Mouse (Mus musculus) brain, embryonic 18.5 days (tissue): ENCODE measurements around the gene Sf1.

Experiments used
- DNase-seq: peaks from one replicate; pipeline ENCODE4 v3.0.0-alpha.2; 2012; ENCODE audit warnings: low read depth, low spot score

Gene Sf1

DNA sequence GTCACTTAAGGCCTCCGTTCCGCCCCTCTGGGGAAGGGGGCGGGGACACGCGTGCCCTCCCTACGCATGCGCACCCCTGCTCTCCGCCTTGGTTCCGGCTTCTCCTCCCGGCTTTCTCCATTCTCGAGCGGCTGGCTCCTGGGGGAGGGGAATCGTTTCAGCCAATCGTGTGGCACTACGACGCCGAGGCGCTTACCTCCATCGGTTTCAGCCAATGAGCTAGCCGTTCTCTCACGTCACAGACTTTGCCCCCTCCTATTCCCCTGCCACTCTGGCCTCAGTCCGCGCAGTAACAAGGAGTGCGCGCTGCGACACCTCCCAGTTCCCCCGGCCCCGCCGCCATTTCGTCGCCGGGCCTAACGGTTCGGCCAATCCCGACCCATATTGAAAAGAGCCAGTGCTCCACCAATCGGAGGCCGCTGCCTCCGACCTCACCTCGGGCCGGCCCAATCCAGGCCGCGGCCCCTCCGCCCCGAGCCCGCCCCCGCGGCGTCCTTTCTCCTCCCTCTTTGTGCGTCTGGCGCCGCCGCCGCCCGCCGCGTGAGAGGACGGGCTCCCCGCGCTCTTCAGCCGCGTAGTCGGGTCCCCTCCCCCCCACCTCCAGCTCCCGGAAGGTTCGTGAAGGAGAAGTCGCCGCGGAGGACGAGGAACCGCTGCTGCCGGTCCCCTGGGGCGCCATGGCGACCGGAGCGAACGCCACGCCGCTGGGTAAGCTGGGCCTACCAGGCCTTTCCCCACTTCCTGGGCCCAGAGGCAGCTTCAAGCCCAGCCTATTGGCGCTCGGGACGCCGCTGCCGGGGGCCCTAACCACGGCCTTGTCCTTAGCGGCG is at the start of gene Sf1:
Gene Sf1 (plus strand): TSS at position 280 of the 830 bp plus-strand sequence.
- DNase-seq = peak; percentile 100

DNA sequence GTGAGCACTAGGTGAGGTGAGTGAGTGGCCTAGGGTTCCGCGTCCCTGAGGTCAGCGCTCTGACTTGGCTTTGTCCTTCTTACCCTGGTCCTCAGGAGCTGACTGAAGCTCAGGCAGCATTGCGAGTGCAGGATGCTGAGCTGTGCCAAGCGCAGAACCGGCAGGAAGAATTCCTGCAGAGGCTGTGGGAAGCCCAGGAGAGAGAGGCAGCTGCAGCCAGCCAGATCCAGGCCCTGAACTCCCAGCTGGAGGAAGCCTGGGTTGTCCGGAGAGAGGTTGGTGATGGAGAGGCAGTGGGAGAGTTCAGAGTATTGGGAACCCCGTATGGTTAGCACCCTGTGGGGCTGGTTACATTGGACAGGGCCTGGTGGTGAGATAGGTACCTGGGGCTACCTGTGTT is 49.7 kb upstream of the Sf1 start:
- no peak for DNase-seq

DNA sequence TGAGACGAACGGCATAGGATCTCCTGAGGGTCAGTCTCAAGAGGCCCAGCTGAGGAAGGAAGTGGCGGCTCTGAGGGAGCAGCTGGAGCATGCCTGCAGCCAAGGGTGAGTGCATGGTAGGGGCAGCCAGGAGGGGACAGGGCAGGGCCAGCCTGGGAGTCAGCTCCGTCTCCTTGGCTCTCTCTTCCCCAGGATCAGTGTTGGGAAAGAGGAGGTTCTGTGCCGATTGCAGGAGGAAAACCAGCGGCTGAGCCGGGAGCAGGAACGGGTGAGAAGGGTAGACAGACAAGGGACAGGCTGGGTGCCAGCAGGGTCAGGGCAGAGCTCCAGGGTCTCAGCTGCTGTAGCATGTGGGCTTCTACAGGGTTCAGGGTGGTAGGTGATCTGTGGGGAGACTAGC is 49.0 kb upstream of the Sf1 start:
- DNase-seq = no peak

DNA sequence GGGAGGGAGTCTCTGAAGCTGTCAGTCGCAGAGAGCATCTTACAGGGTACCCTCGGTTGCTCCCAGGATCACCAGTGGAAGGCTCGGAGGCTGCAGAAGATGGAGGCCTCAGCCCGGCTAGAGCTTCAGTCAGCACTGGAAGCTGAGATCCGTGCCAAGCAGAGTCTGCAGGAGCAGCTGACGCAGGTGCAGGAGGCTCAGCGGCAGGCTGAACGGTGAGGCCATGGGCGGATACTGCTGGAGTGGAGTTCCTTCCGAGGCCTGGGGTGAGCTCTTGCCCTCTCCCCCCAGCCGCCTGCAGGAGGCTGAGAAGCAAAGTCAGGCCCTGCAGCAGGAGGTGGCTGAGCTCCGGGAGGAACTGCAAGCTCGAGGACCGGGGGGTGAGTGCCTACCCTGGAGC is 47.9 kb upstream of the Sf1 start:
- no peak for DNase-seq

DNA sequence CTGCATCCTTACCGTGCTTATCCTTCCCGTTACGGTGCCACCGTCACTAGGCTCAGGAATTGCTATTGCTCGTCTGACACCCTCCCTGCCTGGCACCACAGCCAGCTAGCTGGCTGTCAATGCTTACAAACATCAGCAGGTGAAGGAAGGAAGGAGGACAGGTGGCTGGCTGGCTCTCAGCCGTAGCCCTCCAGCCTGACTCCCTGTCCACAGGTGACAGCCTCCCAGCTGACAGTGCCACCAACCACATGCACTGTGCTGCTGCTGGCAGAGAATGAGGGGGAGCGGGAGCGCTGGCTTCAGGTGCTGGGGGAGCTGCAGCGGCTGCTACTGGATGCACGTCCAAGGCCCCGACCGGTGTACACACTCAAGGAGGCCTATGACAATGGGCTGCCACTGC is 45.3 kb upstream of the Sf1 start:
- DNase-seq = no peak

DNA sequence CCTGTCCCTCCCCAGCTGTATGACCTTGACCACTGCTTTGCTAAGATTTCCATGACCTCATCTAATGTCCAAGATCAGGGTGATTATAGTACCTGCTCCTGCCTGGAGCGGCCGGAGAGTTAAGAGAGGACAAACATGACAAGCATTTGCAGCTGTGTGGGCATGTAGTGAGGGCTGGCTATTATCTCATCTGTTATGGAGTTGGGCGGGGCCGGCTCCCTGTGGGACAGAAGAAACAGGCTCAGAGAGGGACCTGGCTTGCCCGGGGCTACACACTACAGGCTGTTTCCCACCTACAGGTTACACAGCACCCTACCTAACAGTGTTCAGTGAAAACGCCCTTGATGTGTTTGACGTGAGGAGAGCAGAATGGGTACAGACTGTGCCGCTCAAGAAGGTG is 42.1 kb upstream of the Sf1 start:
- no peak for DNase-seq

DNA sequence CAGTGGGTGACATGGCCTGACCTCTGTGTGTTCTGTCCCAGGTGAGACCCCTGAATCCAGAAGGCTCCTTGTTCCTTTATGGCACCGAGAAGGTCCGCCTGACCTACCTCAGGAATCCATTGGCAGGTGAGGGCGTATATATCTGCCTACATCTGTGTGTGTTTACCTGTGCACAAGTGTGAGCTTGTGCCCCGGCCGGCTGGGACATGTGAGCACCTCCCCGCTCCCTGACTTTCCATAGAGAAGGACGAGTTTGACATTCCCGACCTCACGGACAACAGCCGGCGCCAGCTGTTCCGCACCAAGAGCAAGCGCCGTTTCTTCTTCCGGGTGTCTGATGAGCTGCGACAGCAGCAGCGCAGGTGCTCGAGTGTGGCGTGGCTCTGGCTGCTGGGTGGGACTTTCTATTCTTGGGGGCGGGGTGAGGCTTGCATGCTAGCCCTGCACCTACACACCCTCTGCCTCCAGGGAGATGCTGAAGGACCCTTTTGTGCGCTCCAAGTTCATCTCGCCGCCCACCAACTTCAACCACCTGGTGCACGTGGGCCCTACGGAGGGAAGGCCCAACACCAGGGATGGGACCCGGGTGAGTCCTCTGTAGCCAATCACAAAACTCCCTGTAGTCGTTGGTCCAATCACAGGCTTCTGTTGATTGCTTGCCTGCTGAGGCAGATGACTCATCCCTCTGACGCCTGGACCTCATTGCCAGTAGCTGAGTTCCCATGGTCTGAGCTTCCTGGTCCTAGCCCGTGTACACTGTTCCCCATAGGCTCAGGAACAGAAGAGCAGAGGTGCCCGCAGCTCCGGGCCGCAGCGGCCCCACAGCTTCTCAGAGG is 41.5 kb upstream of the Sf1 start:
- no peak for DNase-seq

DNA sequence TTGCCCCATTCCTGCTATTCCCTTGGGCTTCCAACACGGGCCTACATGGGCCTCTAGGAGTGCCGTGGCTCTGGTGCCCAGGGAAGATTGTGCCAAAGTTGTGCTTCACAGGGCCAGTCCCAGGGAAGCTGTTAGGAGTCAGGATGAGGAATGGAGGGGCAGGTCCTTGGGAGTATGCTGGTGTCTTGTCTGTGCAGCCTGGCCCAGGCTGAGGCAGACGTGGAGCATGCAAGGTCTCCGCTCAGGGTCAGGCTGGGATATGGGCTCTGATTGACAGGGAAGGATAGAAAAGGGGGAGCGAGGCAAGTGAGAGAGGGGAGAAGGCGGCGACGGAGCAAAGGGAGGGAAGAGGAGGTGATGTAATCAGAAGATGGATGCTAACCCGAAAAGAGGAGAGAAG is 38.7 kb upstream of the Sf1 start:
- DNase-seq = no peak

DNA sequence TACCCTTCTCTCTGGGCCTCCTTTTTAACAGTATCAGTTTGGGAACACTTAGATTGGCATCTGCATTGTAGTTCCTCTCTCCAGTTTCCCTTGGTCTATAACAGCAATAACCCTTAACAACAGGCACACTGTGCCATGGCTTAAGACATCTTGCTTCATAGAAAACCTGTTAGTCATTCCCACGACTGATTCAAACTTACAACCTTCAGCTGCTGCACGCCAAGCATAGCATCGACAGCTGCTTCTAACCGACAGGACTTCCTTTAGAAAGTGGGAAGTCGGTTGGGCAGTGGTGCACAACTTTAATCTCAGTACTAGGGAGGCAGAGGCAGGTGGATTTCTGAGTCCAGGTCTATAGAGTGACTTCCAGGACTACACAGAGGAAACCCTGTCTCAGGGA is 32.3 kb upstream of the Sf1 start:
- DNase-seq = no peak

DNA sequence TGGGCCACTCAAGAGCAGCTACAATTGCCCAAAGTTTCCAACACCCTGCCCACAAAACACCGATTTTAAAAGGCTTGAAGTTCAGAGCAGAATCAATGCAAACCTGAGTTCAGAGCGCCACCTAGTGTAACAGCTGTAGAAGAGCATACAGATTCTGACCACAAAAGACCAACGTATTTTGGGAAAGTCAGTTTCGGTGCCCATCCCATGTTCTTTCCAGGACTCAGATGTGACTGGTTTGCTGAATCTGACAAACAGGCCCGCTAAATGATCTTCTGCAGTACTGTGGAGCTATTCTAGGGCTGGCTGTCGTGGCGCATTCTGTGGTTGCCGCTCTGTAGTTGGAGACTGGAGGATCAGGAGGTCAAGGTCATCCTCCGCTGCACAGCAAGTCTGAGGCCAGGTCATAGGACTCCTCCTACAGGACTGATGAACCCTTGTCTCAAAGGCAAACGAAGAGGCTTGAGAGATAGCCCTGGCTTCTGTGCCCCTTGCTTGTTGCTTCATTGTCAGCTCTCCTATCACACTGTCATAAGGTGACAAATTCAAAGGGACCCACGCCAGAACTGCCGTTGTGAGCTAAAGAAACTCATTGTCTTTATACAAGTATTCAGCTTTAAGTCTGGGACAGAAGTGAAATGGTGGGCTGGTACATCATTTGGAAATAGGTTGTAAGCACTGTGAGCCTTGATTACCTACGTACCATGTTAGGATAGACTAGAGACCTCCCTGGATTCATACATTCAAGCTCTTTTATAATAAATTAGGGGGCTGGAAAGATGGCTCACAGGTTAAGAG is 31.6 kb upstream of the Sf1 start:
- peak; percentile 34 for DNase-seq

DNA sequence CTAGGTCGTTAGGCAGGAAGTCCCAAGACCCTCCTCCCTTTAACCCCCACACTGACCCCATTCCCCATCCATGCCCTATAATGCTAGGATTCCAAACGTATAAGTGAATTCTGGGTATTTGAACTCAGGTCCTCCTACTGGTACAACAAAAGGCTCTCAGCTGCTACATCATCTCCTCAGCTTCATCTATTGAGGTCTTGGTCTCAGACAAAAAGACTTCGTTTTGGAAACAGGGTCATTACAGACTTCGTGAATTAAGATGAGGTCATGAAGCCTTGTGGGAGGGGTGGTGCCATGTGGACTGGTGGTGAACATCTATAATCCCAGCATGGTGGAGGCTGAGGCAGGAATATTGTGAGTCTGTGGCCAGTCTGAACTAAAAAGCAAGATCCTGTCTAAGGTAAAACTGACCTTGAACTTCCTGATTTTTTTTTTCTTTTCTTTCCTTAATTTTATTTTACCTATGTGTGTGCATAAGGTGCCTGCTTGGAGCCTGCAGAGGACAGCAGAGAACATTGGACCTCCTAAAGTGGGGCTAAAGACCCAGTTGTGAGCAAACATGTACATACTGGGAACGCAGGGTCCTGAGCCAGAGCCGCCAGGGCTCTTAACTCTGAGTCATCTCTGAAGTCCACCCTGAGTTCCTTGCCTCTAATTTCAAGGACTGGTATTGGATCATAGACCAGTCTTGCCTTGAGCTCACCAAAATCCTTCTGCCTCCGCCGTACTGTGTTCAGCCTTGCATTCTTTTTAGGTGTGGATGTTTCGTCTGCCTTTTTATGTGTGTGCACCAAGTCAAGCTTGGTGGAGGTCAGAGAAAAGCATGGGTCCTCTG is 29.5 kb upstream of the Sf1 start:
- DNase-seq = no peak

DNA sequence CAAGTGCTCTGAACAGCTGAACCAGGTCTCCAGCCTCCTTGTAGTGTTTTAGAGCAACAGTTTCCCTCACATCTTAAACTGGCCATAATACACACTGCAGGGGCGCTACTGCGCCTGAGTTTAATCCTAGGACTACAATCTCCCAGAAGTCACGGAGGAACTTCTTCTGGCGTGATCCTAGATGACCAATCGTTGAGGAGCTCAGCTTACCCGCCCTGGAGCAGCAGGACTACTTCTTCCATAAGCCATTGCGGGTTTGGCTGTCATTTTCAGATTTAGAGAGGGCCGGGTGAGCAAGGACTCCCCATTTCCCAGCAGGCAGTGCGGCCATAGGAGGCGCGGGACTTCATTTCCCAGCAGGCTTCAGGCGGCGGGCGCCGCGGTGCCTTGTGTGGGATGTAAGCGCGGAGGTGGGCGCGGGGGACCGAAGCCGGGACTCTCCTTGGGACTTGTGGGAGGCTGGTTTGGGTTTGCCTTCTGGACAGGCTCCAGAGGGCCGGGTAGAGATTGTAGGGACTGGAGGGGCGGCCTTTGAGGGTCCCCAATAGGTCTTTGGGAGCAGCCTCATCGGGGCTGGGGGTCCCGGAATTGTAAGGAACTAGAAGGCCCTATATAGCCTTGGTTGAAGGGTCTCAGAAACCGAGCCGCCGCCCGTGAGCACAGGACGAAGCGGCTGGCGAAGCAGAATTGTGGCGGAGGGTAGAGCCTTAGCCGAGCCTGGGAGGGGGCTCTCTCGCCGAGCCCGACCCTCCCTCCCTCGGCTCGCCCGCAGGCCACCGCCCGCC is 28.6 kb upstream of the Sf1 start, which contains the start of gene Men1:
Gene Men1 (plus strand): TSS at position 307 of the 785 bp plus-strand sequence.
- DNase-seq = peak; percentile 98

DNA sequence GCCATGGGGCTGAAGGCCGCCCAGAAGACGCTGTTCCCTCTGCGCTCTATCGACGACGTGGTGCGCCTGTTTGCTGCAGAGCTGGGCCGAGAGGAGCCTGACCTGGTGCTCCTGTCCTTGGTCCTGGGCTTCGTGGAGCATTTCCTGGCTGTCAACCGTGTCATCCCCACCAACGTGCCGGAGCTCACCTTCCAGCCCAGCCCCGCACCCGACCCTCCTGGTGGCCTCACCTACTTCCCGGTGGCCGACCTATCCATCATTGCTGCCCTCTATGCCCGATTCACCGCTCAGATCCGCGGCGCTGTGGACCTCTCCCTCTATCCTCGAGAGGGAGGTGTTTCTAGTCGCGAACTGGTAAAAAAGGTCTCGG is 28.0 kb upstream of the Sf1 start:
- DNase-seq = no peak

DNA sequence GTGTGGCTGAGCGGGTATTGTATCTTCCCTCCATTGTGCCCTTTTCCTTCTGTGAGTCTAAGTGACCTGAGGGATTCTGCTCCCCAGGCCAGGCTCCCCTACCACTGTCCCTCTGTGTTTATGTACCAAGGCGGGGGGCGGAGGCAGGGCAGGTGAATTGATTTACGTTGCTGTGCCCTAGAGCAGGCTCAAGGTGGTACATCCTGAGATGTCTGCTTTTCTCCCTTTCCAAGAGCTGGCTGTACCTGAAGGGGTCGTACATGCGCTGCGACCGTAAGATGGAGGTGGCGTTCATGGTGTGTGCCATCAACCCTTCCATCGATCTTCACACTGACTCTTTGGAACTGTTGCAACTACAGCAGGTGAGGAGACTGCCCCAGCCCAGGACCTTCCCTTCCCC is 26.6 kb upstream of the Sf1 start:
- DNase-seq = no peak

DNA sequence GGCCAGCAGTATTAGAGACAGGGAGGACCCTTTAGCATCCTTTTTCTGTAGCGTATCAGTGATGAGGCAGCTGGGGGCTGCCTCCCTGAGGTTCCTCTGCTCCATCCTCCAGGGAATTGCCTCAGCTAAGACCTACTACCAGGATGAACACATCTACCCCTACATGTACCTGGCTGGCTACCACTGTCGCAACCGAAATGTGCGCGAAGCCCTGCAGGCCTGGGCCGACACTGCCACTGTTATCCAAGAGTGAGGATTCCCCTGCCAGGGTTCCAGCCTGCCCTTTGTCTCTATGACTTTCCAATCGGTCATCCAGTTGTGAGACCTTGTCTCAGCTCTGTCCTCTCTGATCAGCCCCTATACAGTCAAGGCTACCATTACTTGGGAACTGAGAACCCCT is 25.3 kb upstream of the Sf1 start:
- DNase-seq = no peak

DNA sequence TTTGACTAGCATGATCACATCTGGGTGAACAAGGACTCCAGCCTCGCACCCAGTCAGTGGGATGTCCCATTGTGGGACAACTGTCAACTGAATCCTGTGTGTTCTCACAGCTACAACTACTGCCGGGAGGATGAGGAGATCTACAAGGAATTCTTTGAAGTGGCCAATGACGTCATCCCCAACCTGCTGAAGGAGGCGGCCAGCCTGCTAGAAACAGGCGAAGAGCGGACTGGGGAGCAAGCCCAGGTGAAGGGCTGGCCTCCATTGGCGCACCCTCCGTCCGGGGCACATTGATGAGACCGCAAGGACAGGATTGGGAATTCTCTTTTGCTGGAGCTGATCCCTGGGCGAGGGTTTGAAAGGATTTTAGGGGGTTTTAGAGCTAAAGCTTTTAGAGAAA is 24.8 kb upstream of the Sf1 start:
- no peak for DNase-seq

DNA sequence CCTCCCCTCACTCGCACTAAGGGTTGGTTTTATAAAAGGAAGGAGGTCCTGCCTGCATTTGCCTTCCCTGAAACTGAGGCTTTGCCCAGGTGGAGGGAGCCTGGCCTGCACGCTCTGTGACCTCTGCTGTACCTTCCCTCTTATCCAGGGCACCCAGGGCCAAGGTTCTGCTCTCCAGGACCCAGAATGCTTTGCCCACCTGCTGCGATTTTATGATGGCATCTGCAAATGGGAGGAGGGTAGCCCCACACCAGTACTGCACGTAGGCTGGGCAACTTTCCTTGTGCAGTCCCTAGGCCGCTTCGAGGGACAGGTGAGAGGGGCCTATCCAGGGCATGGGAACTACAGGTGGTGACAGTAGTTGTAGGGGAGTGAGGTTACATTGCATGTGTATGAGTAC is 24.3 kb upstream of the Sf1 start:
- DNase-seq = no peak

DNA sequence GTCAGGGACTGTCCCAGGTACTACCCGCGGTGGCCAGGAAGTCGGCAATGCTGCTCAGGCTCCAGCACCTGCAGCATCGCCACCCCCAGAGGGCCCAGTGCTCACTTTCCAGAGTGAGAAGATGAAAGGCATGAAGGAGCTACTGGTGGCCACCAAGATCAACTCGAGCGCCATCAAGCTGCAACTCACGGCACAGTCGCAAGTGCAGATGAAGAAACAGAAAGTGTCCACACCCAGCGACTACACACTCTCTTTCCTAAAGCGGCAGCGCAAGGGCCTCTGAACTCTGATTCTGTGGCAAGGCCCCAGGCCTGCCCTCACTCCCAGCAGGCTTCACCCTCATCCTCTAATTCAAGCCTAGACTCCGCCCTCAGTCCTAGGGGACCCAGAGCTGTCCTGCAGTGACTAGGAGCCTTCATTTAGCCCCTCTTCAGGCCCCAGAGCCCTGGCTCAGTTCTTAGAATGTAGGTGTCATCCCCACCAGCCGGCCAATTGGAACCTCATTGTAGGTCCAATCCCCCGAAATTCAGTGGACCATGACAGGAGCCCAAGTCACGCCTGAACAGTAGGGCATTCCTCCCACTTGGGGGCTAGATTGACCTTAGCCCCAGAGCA is 23.5 kb upstream of the Sf1 start:
- DNase-seq = no peak

DNA sequence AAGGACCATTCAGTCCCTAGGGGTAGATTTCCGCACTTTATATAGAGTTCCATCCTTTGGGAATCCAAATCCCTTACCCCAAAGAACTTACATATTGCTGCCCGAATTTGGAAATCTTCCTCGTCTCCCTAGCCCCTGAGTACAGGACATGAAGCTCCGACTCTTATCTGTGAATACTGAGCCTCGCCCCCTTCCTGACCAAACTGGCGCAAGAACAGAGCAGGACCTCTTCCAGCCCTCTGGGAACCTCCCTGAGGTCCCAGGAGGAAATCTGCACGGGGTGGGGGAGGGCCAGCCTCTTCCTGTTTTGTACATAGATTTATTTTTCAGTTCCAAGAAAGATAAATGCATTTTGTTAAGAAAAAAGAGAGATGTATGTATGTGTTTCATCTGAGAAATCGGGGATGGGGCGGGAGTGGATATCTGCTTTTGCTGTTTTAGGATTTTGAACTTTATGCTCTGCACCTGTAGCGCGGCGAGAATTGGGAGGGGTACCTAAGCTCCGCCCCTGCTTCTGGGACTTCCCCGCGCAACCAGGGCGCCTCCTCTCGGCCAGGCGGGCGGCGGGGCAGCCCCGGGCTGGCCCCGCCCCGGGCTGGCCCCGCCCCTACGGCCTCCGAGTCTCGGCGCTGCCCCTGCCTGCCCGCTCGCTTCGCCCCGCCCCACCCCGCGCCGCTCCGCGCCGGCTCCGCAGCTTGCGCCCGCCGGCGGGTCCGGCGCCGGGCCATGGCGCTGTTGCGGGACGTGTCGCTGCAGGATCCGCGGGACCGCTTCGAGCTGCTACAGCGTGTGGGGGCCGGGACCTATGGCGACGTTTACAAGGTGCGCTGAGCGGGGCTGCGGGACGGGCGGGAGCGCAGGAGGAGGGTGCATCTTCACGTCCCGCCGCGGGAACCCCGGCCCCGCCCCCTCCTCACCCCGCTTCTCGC is 22.7 kb upstream of the Sf1 start, which contains the start of gene Map4k2:
Gene Map4k2 (plus strand): TSS at position 612 of the 929 bp plus-strand sequence.
- no peak for DNase-seq
